Mouse (Mus musculus): ENCODE results near the gene Dtd1. TPM values are rescaled to one million over a fixed set of nuclear protein-coding genes. Genes with fewer than 3 reads are reported as not detected.
A peak's percentile ranks its signal among the peaks of the same experiment; 100 is the strongest.

Dtd1 gene
- total and polyA plus RNA-seq, 2 experiments from 2014 or later, result 98.2 to 161 TPM

GRCm38 (mm10) chr2:144692777-144693176, 93.1 kb downstream of the Dtd1 start:
- TF ChIP-seq CTCF (IDR thresholded peaks at IDR 0.05; ENCODE audit: low read depth), result no peak
- DNase-seq (no peak), ATAC-seq (no peak)
- Histone ChIP-seq H3K9me3 (ENCODE audit: low read length) (no peaks in the 10 kb centered on the region), H3K4me3 (ENCODE audit: low read depth, low read length) (no peak overlapping the region), H3K4me2 (ENCODE audit: low read depth) (no peak overlapping the region), H3K27ac (ENCODE audit: low read depth, low read length) (no peak overlapping the region), H3K36me3 (ENCODE audit: insufficient read depth) (no peaks in the 10 kb centered on the region), H3K27me3 (ENCODE audit: insufficient read depth, low read length) (no peaks in the 10 kb centered on the region), H3K9ac (no peak overlapping the region), H3K4me1 (ENCODE audit: insufficient read depth) (no peaks in the 10 kb centered on the region)
- WGBS, result 91% methylated on average over 2 of the region's 2 CpGs

- H3K27me3 ChIP-seq (ENCODE audit: insufficient read depth, low read length), result no peaks in the 10 kb centered on the region
- no peak for TF ChIP-seq CTCF (IDR thresholded peaks at IDR 0.05; ENCODE audit: low read depth)
- H3K9me3 ChIP-seq (ENCODE audit: low read length), result no peaks in the 10 kb centered on the region
- H3K9ac ChIP-seq, result no peak overlapping the region
- no peak overlapping the region for H3K4me3 ChIP-seq (ENCODE audit: low read depth, low read length)
- no peak overlapping the region for H3K4me2 ChIP-seq (ENCODE audit: low read depth)
- ATAC-seq (no peak), DNase-seq (no peak)
- no peaks in the 10 kb centered on the region for H3K36me3 ChIP-seq (ENCODE audit: insufficient read depth)
- no peaks in the 10 kb centered on the region for H3K4me1 ChIP-seq (ENCODE audit: insufficient read depth)
- H3K27ac ChIP-seq (ENCODE audit: low read depth, low read length), result no peak overlapping the region
- WGBS, result 93% methylated on average over 2 of the region's 2 CpGs
Measured at GRCm38 (mm10) chr2:144694923-144695322, 95.2 kb downstream of the Dtd1 start.

GRCm38 (mm10) chr2:144698046-144698445, 98.3 kb downstream of the Dtd1 start:
- 89% methylated on average over 12 of the region's 12 CpGs for WGBS
- no peaks in the 10 kb centered on the region for H3K36me3 ChIP-seq (ENCODE audit: insufficient read depth)
- H3K9ac ChIP-seq, result no peak overlapping the region
- H3K4me1 ChIP-seq (ENCODE audit: insufficient read depth), result no peaks in the 10 kb centered on the region
- no peak for DNase-seq
- no peaks in the 10 kb centered on the region for H3K9me3 ChIP-seq (ENCODE audit: low read length)
- no peaks in the 10 kb centered on the region for H3K27me3 ChIP-seq (ENCODE audit: insufficient read depth, low read length)
- H3K4me3 ChIP-seq (ENCODE audit: low read depth, low read length), result no peak overlapping the region
- H3K4me2 ChIP-seq (ENCODE audit: low read depth), result no peak overlapping the region
- H3K27ac ChIP-seq (ENCODE audit: low read depth, low read length), result no peak overlapping the region
- ATAC-seq, result 0 out of 2 replicates have a peak, but pooled peaks have one; percentile 14
- no peak for TF ChIP-seq CTCF (IDR thresholded peaks at IDR 0.05; ENCODE audit: low read depth)

- WGBS, result 83% methylated on average over 11 of the region's 11 CpGs
- no peaks in the 10 kb centered on the region for H3K9me3 ChIP-seq (ENCODE audit: low read length)
Measured at GRCm38 (mm10) chr2:144700608-144701007, 100.9 kb downstream of the Dtd1 start.

GRCm38 (mm10) chr2:144701415-144702149, 101.9 kb downstream of the Dtd1 start:
- no peaks in the 10 kb centered on the region for H3K4me1 ChIP-seq (ENCODE audit: insufficient read depth)
- no peaks in the 10 kb centered on the region for H3K36me3 ChIP-seq (ENCODE audit: insufficient read depth)
- H3K4me2 ChIP-seq (ENCODE audit: low read depth), result no peak overlapping the region
- H3K4me3 ChIP-seq (ENCODE audit: low read depth, low read length), result no peak overlapping the region
- H3K27ac ChIP-seq (ENCODE audit: low read depth, low read length), result no peak overlapping the region
- no peaks in the 10 kb centered on the region for H3K27me3 ChIP-seq (ENCODE audit: insufficient read depth, low read length)
- 93% methylated on average over 3 of the region's 3 CpGs for WGBS
- DNase-seq (no peak), ATAC-seq (no peak)
- TF ChIP-seq CTCF (IDR thresholded peaks at IDR 0.05; ENCODE audit: low read depth), result no peak
- H3K9ac ChIP-seq, result no peak overlapping the region
- no peaks in the 10 kb centered on the region for H3K9me3 ChIP-seq (ENCODE audit: low read length)

More at GRCm38 (mm10) chr2:144700608-144701007, 100.9 kb downstream of the Dtd1 start:
- no peak for ATAC-seq
- Histone ChIP-seq H3K4me3 (ENCODE audit: low read depth, low read length) (no peak overlapping the region), H3K27ac (ENCODE audit: low read depth, low read length) (no peak overlapping the region), H3K4me2 (ENCODE audit: low read depth) (no peak overlapping the region), H3K27me3 (ENCODE audit: insufficient read depth, low read length) (no peaks in the 10 kb centered on the region), H3K9ac (no peak overlapping the region), H3K4me1 (ENCODE audit: insufficient read depth) (no peaks in the 10 kb centered on the region), H3K36me3 (ENCODE audit: insufficient read depth) (no peaks in the 10 kb centered on the region)
- no peak for TF ChIP-seq CTCF (IDR thresholded peaks at IDR 0.05; ENCODE audit: low read depth)
- no peak for DNase-seq

GRCm38 (mm10) chr2:144709285-144709684, 109.6 kb downstream of the Dtd1 start:
- Histone ChIP-seq H3K9me3 (ENCODE audit: low read length) (0 out of 2 replicates have a peak, but pooled peaks cover 3% of the 10 kb centered on the region), H3K27me3 (ENCODE audit: insufficient read depth, low read length) (no peaks in the 10 kb centered on the region), H3K4me2 (ENCODE audit: low read depth) (no peak overlapping the region), H3K4me1 (ENCODE audit: insufficient read depth) (no peaks in the 10 kb centered on the region), H3K9ac (no peak overlapping the region), H3K4me3 (ENCODE audit: low read depth, low read length) (no peak overlapping the region), H3K36me3 (ENCODE audit: insufficient read depth) (no peaks in the 10 kb centered on the region), H3K27ac (ENCODE audit: low read depth, low read length) (no peak overlapping the region)
- DNase-seq (no peak), ATAC-seq (no peak)
- no peak for TF ChIP-seq CTCF (IDR thresholded peaks at IDR 0.05; ENCODE audit: low read depth)
- WGBS, result 47% methylated on average over 1 of the region's 1 CpGs

GRCm38 (mm10) chr2:144709704-144710103, 110.0 kb downstream of the Dtd1 start:
- WGBS, result 62% methylated on average over 2 of the region's 2 CpGs

More at GRCm38 (mm10) chr2:144709704-144710103, 110.0 kb downstream of the Dtd1 start:
- ATAC-seq, result no peak
- H3K36me3 ChIP-seq (ENCODE audit: insufficient read depth), result no peaks in the 10 kb centered on the region
- H3K4me1 ChIP-seq (ENCODE audit: insufficient read depth), result no peaks in the 10 kb centered on the region
- no peaks in the 10 kb centered on the region for H3K27me3 ChIP-seq (ENCODE audit: insufficient read depth, low read length)
- H3K4me2 ChIP-seq (ENCODE audit: low read depth), result no peak overlapping the region
- TF ChIP-seq CTCF (IDR thresholded peaks at IDR 0.05; ENCODE audit: low read depth), result no peak
- H3K9me3 ChIP-seq (ENCODE audit: low read length), result 0 out of 2 replicates have a peak, but pooled peaks cover 3% of the 10 kb centered on the region
- H3K27ac ChIP-seq (ENCODE audit: low read depth, low read length), result no peak overlapping the region
- H3K9ac ChIP-seq, result no peak overlapping the region
- H3K4me3 ChIP-seq (ENCODE audit: low read depth, low read length), result no peak overlapping the region
- DNase-seq, result no peak
